ENCODE assay signal across 9 mouse cellular contexts in the genomic region with DNA sequence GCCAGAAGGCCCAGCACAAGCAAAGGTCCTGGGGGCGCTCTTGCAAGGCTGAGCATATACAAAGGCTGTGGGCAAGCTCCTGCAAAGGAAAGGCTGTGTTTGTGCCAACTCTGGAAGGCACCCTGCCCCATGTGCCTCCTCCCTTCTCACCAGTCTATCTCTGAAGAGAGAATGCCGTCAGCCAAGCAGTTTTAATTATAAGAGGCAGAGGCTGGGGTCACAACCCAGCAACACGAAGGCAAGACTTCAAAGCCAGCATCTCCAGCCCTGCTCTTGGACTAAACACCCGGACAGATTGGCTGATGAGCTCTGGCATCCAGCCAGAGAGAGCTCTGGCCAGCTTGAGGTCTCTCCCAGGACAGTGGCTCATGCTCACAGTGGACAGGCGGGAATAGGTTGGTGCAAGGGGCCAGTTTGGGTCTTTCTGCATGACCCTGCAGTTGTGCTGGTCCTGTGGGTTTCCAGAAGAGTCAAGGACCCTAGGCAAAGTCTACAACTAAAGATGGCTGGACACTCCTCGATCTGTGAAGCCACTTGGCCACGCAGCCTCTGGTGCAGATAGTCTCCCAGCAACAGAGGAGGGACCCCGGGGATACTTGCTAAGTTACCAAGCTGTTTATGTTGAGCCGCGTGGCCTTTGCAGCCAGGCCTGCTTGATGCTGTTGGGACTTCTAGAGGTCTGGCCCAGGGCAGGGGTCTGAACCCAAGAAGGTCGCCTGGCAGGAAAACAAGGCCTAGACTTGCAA. TPM values are rescaled to one million over a fixed set of nuclear protein-coding genes. Genes with fewer than 3 reads are reported as not detected.
DNase-seq lines count a peak whose midpoint lies in the region; ATAC-seq lines count a peak whose summit lies in the region.
"Had no signal": no experiment of that assay in that cellular context is flagged by ENCODE, and none has a peak within 500 bp of the region (broad histone marks: within the 10 kb centered on the region; RNA-seq: fewer than 3 reads in every experiment).

No protein-coding gene starts in this region.

- no peak for ATAC-seq in midbrain, embryonic 14.5 days (ENCODE audit: low FRiP score, low TSS enrichment)
- no peak for ATAC-seq in midbrain, embryonic 13.5 days
- ATAC-seq in erythroblast, adult 5-6 weeks (replicated peaks; ENCODE audit: low FRiP score, poor library complexity, severe bottlenecking): no peak

- no peaks in the 10 kb centered on the region for H3K9me3 ChIP-seq in midbrain, embryonic 14.5 days (ENCODE audit: control insufficient read depth, low read length)
- no peaks in the 10 kb centered on the region for H3K9me3 ChIP-seq in midbrain, embryonic 13.5 days

- no peaks in the 10 kb centered on the region for H3K36me3 ChIP-seq in midbrain, embryonic 14.5 days (ENCODE audit: control insufficient read depth, insufficient read depth, low read length)
- H3K36me3 ChIP-seq in midbrain, embryonic 13.5 days: no peaks in the 10 kb centered on the region

- intact Hi-C loops in gastrocnemius, postnatal 14 days (cut with DNase I; ENCODE audit: low total_unique reads): no loop called here

- H3K4me1 ChIP-seq in midbrain, embryonic 14.5 days (ENCODE audit: control insufficient read depth, insufficient read depth, low read length): no peaks in the 10 kb centered on the region
- peaks cover 15% of the 10 kb centered on the region; the same call in 1 of the 2 replicates for H3K4me1 ChIP-seq in midbrain, embryonic 13.5 days (replicated peaks)

- DNase-seq in gastrocnemius, postnatal 14 days: peak; percentile 28
- DNase-seq in gastrocnemius, postnatal 4 days (ENCODE audit: low spot score in 2 of 2): no peak
- DNase-seq in midbrain, embryonic 14.5 days: peak; percentile 34
- DNase-seq in heart, postnatal 4 days: peak; percentile 38
- DNase-seq in retina, adult 2 months (ENCODE audit: low read depth, low spot score): peak; percentile 20
- DNase-seq in spleen, postnatal 4 days (ENCODE audit: low spot score in 2 of 2): no peak

- H3K27ac ChIP-seq in midbrain, embryonic 14.5 days (replicated peaks; ENCODE audit: low read depth, low read length): no peak overlapping the region
- H3K27ac ChIP-seq in midbrain, embryonic 13.5 days: no peak overlapping the region
- H3K27ac ChIP-seq: left cerebral cortex, adult 2 months had no signal

- no peak overlapping the region for H3K4me3 ChIP-seq in midbrain, embryonic 14.5 days (replicated peaks; ENCODE audit: low read depth, low read length)
- no peak overlapping the region for H3K4me3 ChIP-seq in midbrain, embryonic 13.5 days (replicated peaks)
- H3K4me3 ChIP-seq: left cerebral cortex, adult 2 months had no signal

- H3K27me3 ChIP-seq in midbrain, embryonic 14.5 days (ENCODE audit: control insufficient read depth, insufficient read depth, low read length): no peaks in the 10 kb centered on the region
- no peaks in the 10 kb centered on the region for H3K27me3 ChIP-seq in midbrain, embryonic 13.5 days

- H3K4me2 ChIP-seq in midbrain, embryonic 14.5 days (ENCODE audit: low read length): no peak overlapping the region
- no peak overlapping the region for H3K4me2 ChIP-seq in midbrain, embryonic 13.5 days (replicated peaks)

- no peak overlapping the region for H3K9ac ChIP-seq in midbrain, embryonic 14.5 days (replicated peaks; ENCODE audit: low read length)
- H3K9ac ChIP-seq in midbrain, embryonic 13.5 days (replicated peaks): no peak overlapping the region

- 76% methylated on average over 11 of the region's 11 CpGs for WGBS in midbrain, embryonic 14.5 days
- 76% methylated on average over 11 of the region's 11 CpGs for WGBS in midbrain, embryonic 13.5 days

RNA-seq across cellular contexts. Expression of a gene that starts 12.9 kb away (rescaled TPM):
- 10 to 100 TPM in 1 of 2 experiments, 1 to 10 TPM in 1; 8.5 to 10.1 TPM for total RNA-seq in gastrocnemius, postnatal 14 days (2021)
- total RNA-seq in gastrocnemius, postnatal 4 days (2021): 10 to 100 TPM; 10.2 to 10.6 TPM
- 7.3 and 14.9 TPM in 2 replicates for polyA plus RNA-seq in midbrain, embryonic 14.5 days (2014; fragmentation: Nextera tagmentation; extraction: Ambion mirVana)
- 13.0 and 15.1 TPM in 2 replicates for polyA plus RNA-seq in midbrain, embryonic 13.5 days (2015; fragmentation: Nextera tagmentation; extraction: Ambion mirVana)
- 10 to 100 TPM; 12.5 to 15.9 TPM for total RNA-seq in heart, postnatal 4 days (2021)
- not detected in 2 replicates for total RNA-seq in erythroblast, adult 5-6 weeks (2015; ENCODE audit: low replicate concordance)
- not detected in 2 replicates for total RNA-seq in erythroblast, adult 5-6 weeks (2017; ENCODE audit: low replicate concordance)

Comparison
In these comparisons a context has a peak if more than half of its experiments do, and no peak if none do; other contexts are left out.
1. DNase-seq: peak in gastrocnemius, postnatal 14 days (single experiment), midbrain, embryonic 14.5 days (single experiment), heart, postnatal 4 days (single experiment) and retina, adult 2 months (single experiment); none in gastrocnemius, postnatal 4 days (0 of 2) and spleen, postnatal 4 days (0 of 2).
2. RNA of a gene that starts 12.9 kb away (total RNA-seq): 12.5 to 15.9 TPM in heart, postnatal 4 days, 10.2 to 10.6 TPM in gastrocnemius, postnatal 4 days and 8.5 to 10.1 TPM in gastrocnemius, postnatal 14 days; not detected in erythroblast, adult 5-6 weeks; every median in the first group is over 4 times any median in the second.